Mouse (Mus musculus) ES-Bruce4 (cell line): ENCODE data around the gene Ap2m1.

Source experiments
- CTCF ChIP-seq: IDR thresholded peaks from one replicate; pipeline ENCODE4 v1.8.1; 2011; ENCODE audit warnings: low read depth, low read length
- EP300 ChIP-seq: IDR thresholded peaks from 2 replicates; pipeline ENCODE4 v1.6.1; 2011; ENCODE audit warnings: low read depth, low read length; ENCODE audit not compliant: insufficient read depth
- POLR2A ChIP-seq: IDR thresholded peaks from one replicate; pipeline ENCODE4 v1.8.1; 2011; ENCODE audit warnings: low read length; ENCODE audit not compliant: insufficient read depth

- TF ChIP-seq EP300 = no peak
- TF ChIP-seq POLR2A = no peak
- no peak for TF ChIP-seq CTCF
Measured at GRCm38 (mm10) chr16:20555000-20555399, 19.7 kb downstream of the Ap2m1 start.
